Mouse (Mus musculus) kidney, adult 9 months (tissue): ENCODE results near the gene Sfrp5.
A peak's percentile ranks its signal among the peaks of the same experiment; 100 is the strongest.

ENCODE experiments used
- DNase-seq: peaks from one replicate; pipeline ENCODE4 v3.0.0; 2022

The Sfrp5 gene

DNA sequence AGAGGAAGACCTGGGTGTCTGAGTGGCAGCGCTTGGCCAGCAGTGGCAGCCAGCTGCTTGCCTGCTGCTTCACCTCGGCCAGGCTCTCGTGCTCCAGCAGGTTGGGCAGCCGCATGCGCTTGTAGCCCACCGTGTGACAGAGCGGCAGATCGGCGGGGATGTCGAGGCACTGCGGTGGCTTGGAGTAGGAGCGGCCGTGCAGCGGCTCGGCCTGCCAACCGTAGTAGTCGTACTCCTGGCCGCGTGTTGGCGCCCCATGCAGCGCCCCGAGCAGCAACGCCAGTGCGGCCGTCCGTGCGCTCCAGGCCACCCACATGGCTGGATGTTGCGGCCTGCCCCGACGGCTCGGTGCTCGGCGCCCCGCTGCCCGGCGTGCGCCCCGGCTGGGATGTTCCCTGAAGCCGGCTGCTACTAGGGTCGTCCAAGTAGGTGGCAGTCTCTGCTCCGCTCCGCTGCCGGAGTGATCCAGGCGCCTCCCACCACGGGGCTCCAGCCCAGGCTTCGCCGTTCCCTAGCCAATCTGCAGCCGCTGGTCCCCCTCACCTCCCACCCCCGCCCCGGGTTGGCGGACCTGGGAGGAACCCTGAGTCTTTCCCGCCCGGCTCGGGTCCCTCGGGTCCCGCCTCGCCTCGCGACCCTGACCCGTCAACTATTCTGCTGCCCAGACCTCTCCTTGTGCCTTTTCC is at the start of gene Sfrp5:
TSS of gene Sfrp5 (minus strand) at position 557 of the 686 bp plus-strand sequence.
- DNase-seq: no peak

- DNase-seq: no peak
These were observed 48.2 kb upstream of the Sfrp5 start for GRCm38 (mm10) chr19:42249976-42250914.

- DNase-seq: no peak
These were observed 45.5 kb upstream of the Sfrp5 start, which contains the start of gene Golga7b for GRCm38 (mm10) chr19:42247519-42247918. Gene Golga7b (plus strand): TSS chr19:42247574.

- no peak for DNase-seq
These were observed 44.6 kb upstream of the Sfrp5 start for GRCm38 (mm10) chr19:42246626-42247025.

- DNase-seq: no peak
These were observed 41.3 kb upstream of the Sfrp5 start for GRCm38 (mm10) chr19:42243401-42243800.

DNA sequence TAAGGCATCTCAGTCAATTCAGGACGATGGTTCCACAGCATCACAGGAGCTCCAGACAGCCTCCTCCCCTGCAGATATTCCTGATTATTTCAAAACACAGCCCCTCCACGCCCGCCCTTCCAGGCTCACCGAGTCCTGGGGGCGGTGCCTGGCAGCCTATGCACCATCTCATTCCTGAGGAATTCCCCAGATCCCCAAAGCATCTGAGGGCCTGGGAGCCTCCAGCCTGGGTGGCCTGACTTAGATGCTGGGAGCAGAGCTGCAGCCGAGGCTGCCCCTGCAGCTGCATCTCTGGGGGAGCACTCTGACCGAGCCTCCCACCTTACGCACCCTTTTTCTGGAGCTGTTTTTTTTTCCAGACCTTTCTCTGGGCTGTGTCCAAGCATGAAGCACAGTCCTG is 38.8 kb upstream of the Sfrp5 start:
- DNase-seq: no peak

DNA sequence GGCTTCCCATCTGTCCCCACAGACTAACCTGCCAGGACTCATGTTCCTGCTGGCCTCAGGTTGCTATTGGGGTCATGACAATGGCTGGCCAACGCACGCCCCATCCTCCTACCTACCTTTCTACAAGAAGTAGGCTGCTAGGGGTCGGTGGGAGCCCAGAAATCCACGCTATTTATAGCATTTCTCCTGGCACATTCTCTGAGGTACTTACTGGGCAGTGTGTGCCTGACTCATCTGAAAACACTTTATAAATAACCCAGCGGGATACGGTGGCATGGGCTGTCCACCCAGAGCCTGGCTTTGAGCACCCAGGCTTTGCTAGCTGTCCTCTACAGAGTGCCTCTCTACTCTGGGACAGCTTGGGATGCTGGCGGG is 36.3 kb upstream of the Sfrp5 start:
- no peak for DNase-seq

- no peak for DNase-seq
These were observed 35.7 kb upstream of the Sfrp5 start for GRCm38 (mm10) chr19:42237602-42238340.

DNA sequence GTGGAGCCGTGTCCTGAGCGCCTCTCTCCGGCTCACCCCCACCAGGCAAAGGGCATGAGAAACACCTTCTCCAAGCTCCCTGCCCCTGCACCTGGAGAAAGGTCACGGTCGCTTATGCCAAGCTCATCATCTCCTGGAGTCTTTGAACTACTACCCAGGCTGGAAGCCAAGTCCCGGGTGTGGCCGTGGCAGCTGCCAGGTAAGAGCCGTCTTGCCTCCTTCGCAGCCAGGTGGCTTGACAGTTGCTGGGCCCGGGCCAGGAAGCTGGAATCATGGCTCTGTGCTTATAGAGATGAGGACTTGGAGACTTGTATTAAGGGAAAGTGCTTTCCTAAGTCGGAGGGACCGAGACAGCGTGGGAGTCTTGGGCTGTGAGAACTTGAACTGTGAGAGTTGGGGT is 28.9 kb upstream of the Sfrp5 start:
- no peak for DNase-seq

- DNase-seq: no peak
These were observed 28.2 kb upstream of the Sfrp5 start for GRCm38 (mm10) chr19:42230288-42230568.

DNA sequence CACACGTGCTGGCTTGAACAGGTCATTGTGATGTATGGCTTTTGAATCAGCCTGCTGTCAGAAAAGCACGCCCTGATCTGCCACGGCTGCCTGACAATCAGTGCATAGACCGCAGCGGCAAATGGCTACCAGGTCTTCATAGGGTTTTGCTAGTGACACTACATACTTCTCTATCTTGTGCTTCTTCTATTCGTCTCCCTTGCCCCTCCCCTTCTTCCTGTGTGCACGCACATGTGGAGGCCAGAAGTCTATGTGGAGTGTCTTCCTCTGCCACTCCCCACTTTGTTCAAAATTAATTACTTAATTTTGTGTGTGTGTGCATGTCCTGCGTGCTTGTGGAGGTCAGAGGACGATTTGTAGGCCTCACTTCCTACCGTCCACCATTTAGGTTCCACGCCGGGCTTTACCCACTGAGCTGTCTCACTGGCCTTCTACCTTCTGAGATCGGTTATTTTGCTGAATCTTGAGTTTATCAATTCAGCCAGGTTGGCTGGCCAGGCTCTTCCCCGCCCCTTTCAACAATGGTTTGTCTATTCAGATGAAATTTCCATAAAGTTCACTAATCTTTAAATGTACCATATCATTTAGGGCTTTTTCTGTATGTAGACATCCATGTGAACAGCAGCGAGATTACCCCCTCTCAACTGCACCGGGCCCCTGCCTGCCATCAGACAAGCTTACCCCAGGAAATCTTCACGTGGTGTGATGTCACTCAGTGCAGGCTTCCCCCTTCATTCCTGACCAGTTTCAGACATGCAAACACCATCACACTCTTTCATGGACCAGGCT is 27.6 kb upstream of the Sfrp5 start:
- DNase-seq: no peak

DNA sequence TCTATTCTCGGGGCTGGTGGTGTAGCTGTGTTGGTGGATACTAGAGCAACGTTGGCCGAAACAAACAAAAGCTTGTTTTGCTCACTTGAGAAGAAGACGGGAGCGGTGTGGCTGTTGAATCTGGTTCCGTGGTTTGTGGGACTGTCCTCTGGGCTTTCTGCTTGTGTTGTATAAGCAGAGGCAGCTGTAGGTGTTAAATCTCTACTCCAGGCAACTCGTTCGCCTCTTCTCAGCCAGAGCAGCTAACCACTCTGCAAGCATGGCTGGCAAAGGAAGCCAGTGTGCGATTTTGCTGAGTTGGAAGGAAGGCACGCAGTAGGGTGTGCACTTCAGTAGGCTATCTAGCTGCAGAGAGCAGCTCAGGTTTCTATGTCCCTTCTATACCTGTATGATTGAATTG is 24.4 kb upstream of the Sfrp5 start:
- DNase-seq: no peak

DNA sequence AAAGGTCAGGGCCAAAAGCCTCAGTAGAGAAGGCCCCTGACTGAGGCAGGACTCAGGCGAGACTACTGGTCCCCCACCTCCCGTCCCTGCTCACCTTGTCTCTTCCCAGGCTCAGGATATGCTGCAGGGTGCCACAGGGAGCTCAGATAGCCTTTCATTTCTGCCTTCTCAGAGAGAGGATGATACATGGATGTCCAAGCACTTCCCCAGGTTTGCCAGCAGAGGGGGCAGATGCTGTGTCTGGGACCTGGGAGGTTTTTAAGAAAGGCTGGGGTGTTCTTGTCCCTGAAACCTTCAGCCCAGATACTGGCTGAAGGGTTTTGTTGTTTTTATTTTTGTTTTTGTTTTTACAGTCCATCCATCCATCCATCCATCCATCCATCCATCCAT is 15.3 kb upstream of the Sfrp5 start:
- DNase-seq: peak; percentile 26

DNA sequence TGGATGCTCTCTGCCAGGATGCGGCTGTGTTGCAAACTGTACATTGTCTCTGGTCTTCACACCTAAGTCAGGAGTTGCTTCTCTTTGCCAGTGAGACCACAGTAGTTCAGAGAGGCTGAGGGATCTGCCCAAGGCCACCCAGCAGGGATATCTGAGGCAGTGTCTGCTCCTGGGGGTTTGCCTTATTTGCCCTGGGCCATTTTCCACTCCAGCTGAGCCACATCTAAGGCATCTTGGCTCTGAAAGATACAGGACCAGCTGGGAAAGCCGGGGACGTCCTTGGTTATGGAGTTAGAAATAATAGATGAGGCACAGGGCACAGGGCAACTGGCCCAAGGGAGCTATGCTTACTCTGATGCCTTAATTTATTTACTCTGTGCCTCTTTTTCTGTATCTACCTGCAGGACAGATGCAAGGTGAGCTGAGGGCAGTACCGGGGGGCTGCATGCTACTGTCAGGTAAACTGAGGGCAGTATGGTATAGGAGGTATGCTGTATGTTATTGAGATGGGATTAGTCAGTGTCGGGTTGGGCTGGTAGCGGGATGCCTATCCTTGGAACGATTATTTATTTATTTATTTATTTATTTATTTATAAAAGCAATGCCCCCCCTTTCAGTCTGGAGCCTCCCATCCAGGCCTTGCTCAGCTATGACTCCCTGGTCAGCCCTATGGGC is 14.8 kb upstream of the Sfrp5 start:
- no peak for DNase-seq

GRCm38 (mm10) chr19:42214601-42215000 is 12.5 kb upstream of the Sfrp5 start:
- no peak for DNase-seq

- no peak for DNase-seq
These were observed 9.9 kb upstream of the Sfrp5 start for GRCm38 (mm10) chr19:42211936-42212335.

- DNase-seq: no peak
These were observed 7.9 kb upstream of the Sfrp5 start for GRCm38 (mm10) chr19:42209976-42210375.

DNA sequence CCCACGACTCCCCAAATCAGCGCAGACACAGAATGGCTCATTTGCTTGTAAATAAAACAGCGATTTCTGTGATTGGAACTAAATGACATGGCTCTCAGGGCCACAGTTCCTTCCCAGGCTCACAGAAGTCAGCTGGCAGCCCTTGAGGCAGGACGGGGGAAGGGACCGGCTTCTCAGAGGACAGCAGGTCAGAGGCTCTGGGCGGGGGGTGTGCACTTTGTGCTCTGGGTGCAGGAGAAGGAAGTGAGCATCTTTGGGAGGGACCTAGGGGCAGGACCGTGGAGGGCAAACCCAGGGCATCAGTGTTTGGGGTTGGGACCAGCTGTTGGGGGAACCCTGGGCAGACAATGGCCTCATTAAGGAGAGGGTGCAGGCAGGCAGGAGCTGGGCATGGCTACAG is 7.4 kb upstream of the Sfrp5 start:
- no peak for DNase-seq

- no peak for DNase-seq
These were observed 3.1 kb upstream of the Sfrp5 start for GRCm38 (mm10) chr19:42205201-42205600.

- no peak for DNase-seq
These were observed 2.3 kb upstream of the Sfrp5 start for GRCm38 (mm10) chr19:42204306-42204705.

DNA sequence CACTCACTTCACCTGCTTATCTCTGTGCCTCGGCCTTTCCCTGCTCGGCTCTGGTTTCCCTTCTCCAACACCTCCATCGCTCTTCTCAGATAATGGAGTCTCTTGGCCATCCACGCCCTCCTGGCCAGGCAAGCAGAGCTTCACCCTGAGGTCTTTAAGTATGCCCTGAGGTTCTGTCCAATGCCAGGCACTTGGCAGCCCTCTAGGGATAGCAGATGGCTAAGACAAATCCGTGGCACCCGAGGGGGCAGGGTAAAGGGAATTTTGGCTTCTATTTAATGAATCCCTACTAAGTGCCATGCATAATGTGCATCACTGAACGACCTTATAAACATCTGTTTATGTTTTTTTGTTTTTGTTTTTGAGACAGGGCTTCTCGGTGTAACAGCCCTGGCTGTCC is 415 bp upstream of the Sfrp5 start:
- no peak for DNase-seq

GRCm38 (mm10) chr19:42198026-42198425 is 4.0 kb downstream of the Sfrp5 start:
- DNase-seq: no peak
